Mouse (Mus musculus) midbrain, embryonic 15.5 days (tissue): ENCODE measurements around the gene Rnaseh1. TPM values are rescaled to one million over a fixed set of nuclear protein-coding genes. Genes with fewer than 3 reads are reported as not detected.

Experiments used
- ATAC-seq: fragments of 200-750 bp; cut with Nextera tagmentation; replicated peaks from 2 replicates; pipeline ENCODE4 v1.8.0; 2017; ENCODE audit warnings: moderate TSS enrichment
- H3K27ac ChIP-seq: fragments of 300-500 bp; sonication (generic); 2 replicates; pipeline ENCODE4 v1.5.1; 2015; ENCODE audit warnings: mild to moderate bottlenecking, inconsistent platforms
- H3K27me3 ChIP-seq: fragments of 300-500 bp; sonication (generic); replicated peaks from 2 replicates; pipeline ENCODE4 v1.6.1; 2015; ENCODE audit warnings: inconsistent platforms
- H3K36me3 ChIP-seq: fragments of 300-500 bp; sonication (generic); replicated peaks from 2 replicates; pipeline ENCODE4 v1.6.1; 2015; ENCODE audit warnings: inconsistent platforms
- H3K4me1 ChIP-seq: fragments of 300-500 bp; sonication (generic); 2 replicates; pipeline ENCODE4 v1.6.1; 2015; ENCODE audit warnings: inconsistent platforms
- H3K4me2 ChIP-seq: fragments of 300-500 bp; sonication (generic); 2 replicates; pipeline ENCODE4 v1.6.1; 2015; ENCODE audit warnings: inconsistent platforms, mild to moderate bottlenecking, moderate library complexity
- H3K4me3 ChIP-seq: fragments of 300-500 bp; sonication (generic); 2 replicates; pipeline ENCODE4 v1.5.1; 2015; ENCODE audit warnings: mild to moderate bottlenecking, inconsistent platforms
- H3K9ac ChIP-seq: fragments of 300-500 bp; sonication (generic); 2 replicates; pipeline ENCODE4 v1.6.1; 2015; ENCODE audit warnings: mild to moderate bottlenecking, inconsistent platforms
- H3K9me3 ChIP-seq: fragments of 300-500 bp; sonication (generic); 2 replicates; pipeline ENCODE4 v1.6.1; 2016; ENCODE audit warnings: inconsistent platforms
- WGBS: fragments of 180-500 bp; shearing (Covaris S2); methylation state at CpG from one replicate; pipeline ENCODE4 v1.1.7; 2015; ENCODE audit warnings: mixed read lengths; 5-methylcytosine and 5-hydroxymethylcytosine counted together
- polyA plus RNA-seq: library from polyadenylated mRNA; unstranded; fragments of >200 nt; fragmentation: Nextera tagmentation; extraction: Ambion mirVana; gene quantifications from 2 replicates; pipeline ENCODE4 v1.2.1, GENCODE M21; 2015

The Rnaseh1 gene
- polyA plus RNA-seq, result 24.1 and 27.2 TPM in 2 replicates

GRCm38 (mm10) chr12:28649141-28650110 is at the start of gene Rnaseh1:
Gene Rnaseh1, plus strand, starts transcription at chr12:28649602.
- peak within 1 kb of the TSS; percentile 79 for H3K4me3 ChIP-seq
- peak within 1 kb of the TSS; percentile 90 for H3K27ac ChIP-seq
- peaks cover 9% of the 10 kb centered on the region; the same call in 1 of the 2 replicates for H3K36me3 ChIP-seq
- H3K9ac ChIP-seq, result peak within 1 kb of the TSS; percentile 70
- peaks cover 15% of the 10 kb centered on the region for H3K4me1 ChIP-seq
- H3K27me3 ChIP-seq, result 0 out of 2 replicates have a peak, but pooled peaks cover 5% of the 10 kb centered on the region
- ATAC-seq, result peak; percentile 98
- H3K4me2 ChIP-seq, result peak within 1 kb of the TSS; percentile 60
- no peaks in the 10 kb centered on the region for H3K9me3 ChIP-seq
- 1% methylated on average over 52 of the region's 52 CpGs for WGBS

- Histone ChIP-seq H3K4me1 (peaks cover 16% of the 10 kb centered on the region), H3K4me2 (no peak overlapping the region)
These were observed 47.1 kb upstream of the Rnaseh1 start for GRCm38 (mm10) chr12:28602259-28602658.

GRCm38 (mm10) chr12:28603494-28603893 is 45.9 kb upstream of the Rnaseh1 start:
- ATAC-seq, result no peak
- no peak overlapping the region for H3K4me3 ChIP-seq
- no peak overlapping the region for H3K4me2 ChIP-seq
- H3K27ac ChIP-seq, result no peak overlapping the region
- no peaks in the 10 kb centered on the region for H3K9me3 ChIP-seq
- 53% methylated on average over 1 of the region's 1 CpGs for WGBS
- H3K4me1 ChIP-seq, result peaks cover 28% of the 10 kb centered on the region
- no peak overlapping the region for H3K9ac ChIP-seq
- H3K36me3 ChIP-seq, result no peaks in the 10 kb centered on the region
- H3K27me3 ChIP-seq, result no peaks in the 10 kb centered on the region

More at GRCm38 (mm10) chr12:28602259-28602658, 47.1 kb upstream of the Rnaseh1 start:
- H3K9me3 ChIP-seq, result no peaks in the 10 kb centered on the region
- H3K9ac ChIP-seq, result no peak overlapping the region
- no peak overlapping the region for H3K4me3 ChIP-seq
- H3K36me3 ChIP-seq, result no peaks in the 10 kb centered on the region
- H3K27ac ChIP-seq, result no peak overlapping the region
- H3K27me3 ChIP-seq, result no peaks in the 10 kb centered on the region
- ATAC-seq, result peak; percentile 31; the same call in 1 of the 2 replicates
- WGBS, result 20% methylated on average over 4 of the region's 4 CpGs

GRCm38 (mm10) chr12:28607546-28608305 is 41.7 kb upstream of the Rnaseh1 start:
- H3K36me3 ChIP-seq, result no peaks in the 10 kb centered on the region
- H3K4me2 ChIP-seq, result peak overlapping the region; percentile 47
- H3K27ac ChIP-seq, result peak overlapping the region; percentile 87
- ATAC-seq, result peak; percentile 88
- 21% methylated on average over 17 of the region's 17 CpGs for WGBS
- H3K4me3 ChIP-seq, result peak overlapping the region; percentile 18
- H3K4me1 ChIP-seq, result peaks cover 21% of the 10 kb centered on the region
- peak overlapping the region; percentile 17 for H3K9ac ChIP-seq
- no peaks in the 10 kb centered on the region for H3K27me3 ChIP-seq
- H3K9me3 ChIP-seq, result no peaks in the 10 kb centered on the region

- no peaks in the 10 kb centered on the region for H3K27me3 ChIP-seq
- no peak for ATAC-seq
- no peaks in the 10 kb centered on the region for H3K36me3 ChIP-seq
- no peak overlapping the region for H3K4me3 ChIP-seq
- no peak overlapping the region for H3K9ac ChIP-seq
- H3K4me2 ChIP-seq, result no peak overlapping the region
- WGBS, result 50% methylated on average over 6 of the region's 6 CpGs
- H3K9me3 ChIP-seq, result no peaks in the 10 kb centered on the region
- no peak overlapping the region for H3K27ac ChIP-seq
- peaks cover 15% of the 10 kb centered on the region for H3K4me1 ChIP-seq
These were observed 37.0 kb upstream of the Rnaseh1 start for GRCm38 (mm10) chr12:28612391-28612790.

- H3K36me3 ChIP-seq, result no peaks in the 10 kb centered on the region
- no peaks in the 10 kb centered on the region for H3K9me3 ChIP-seq
- H3K4me2 ChIP-seq, result no peak overlapping the region
- no peak for ATAC-seq
- no peaks in the 10 kb centered on the region for H3K4me1 ChIP-seq
- peak overlapping the region; percentile 12; the same call in 1 of the 2 replicates for H3K27ac ChIP-seq
- 70% methylated on average over 7 of the region's 7 CpGs for WGBS
- H3K27me3 ChIP-seq, result no peaks in the 10 kb centered on the region
- H3K9ac ChIP-seq, result no peak overlapping the region
- no peak overlapping the region for H3K4me3 ChIP-seq
These were observed 35.0 kb upstream of the Rnaseh1 start for GRCm38 (mm10) chr12:28614401-28614800.

GRCm38 (mm10) chr12:28617297-28617696 is 32.1 kb upstream of the Rnaseh1 start:
- H3K4me3 ChIP-seq, result no peak overlapping the region

GRCm38 (mm10) chr12:28621451-28622166 is 27.8 kb upstream of the Rnaseh1 start:
- 30% methylated on average over 7 of the region's 7 CpGs for WGBS
- Histone ChIP-seq H3K36me3 (no peaks in the 10 kb centered on the region), H3K27me3 (no peaks in the 10 kb centered on the region), H3K9me3 (no peaks in the 10 kb centered on the region), H3K9ac (no peak overlapping the region), H3K4me3 (no peak overlapping the region), H3K4me1 (no peaks in the 10 kb centered on the region; the same call in 1 of the 2 replicates), H3K27ac (no peak overlapping the region), H3K4me2 (no peak overlapping the region)
- no peak; the same call in 1 of the 2 replicates for ATAC-seq

More at GRCm38 (mm10) chr12:28617297-28617696, 32.1 kb upstream of the Rnaseh1 start:
- no peak overlapping the region for H3K4me2 ChIP-seq
- WGBS, result 79% methylated on average over 4 of the region's 4 CpGs
- no peaks in the 10 kb centered on the region for H3K27me3 ChIP-seq
- no peaks in the 10 kb centered on the region for H3K9me3 ChIP-seq
- no peak overlapping the region for H3K9ac ChIP-seq
- no peak overlapping the region for H3K27ac ChIP-seq
- no peak for ATAC-seq
- no peaks in the 10 kb centered on the region; the same call in 1 of the 2 replicates for H3K4me1 ChIP-seq
- no peaks in the 10 kb centered on the region for H3K36me3 ChIP-seq

- WGBS, result 52% methylated on average over 5 of the region's 5 CpGs
These were observed 27.3 kb upstream of the Rnaseh1 start for GRCm38 (mm10) chr12:28622167-28622532.

GRCm38 (mm10) chr12:28622641-28623040 is 26.8 kb upstream of the Rnaseh1 start:
- ATAC-seq, result no peak
- no peaks in the 10 kb centered on the region; the same call in 1 of the 2 replicates for H3K4me1 ChIP-seq
- no peaks in the 10 kb centered on the region for H3K9me3 ChIP-seq
- no peak overlapping the region for H3K27ac ChIP-seq
- WGBS, result 85% methylated on average over 1 of the region's 1 CpGs
- H3K4me3 ChIP-seq, result no peak overlapping the region
- H3K36me3 ChIP-seq, result no peaks in the 10 kb centered on the region
- H3K4me2 ChIP-seq, result no peak overlapping the region
- no peaks in the 10 kb centered on the region for H3K27me3 ChIP-seq
- no peak overlapping the region for H3K9ac ChIP-seq

More at GRCm38 (mm10) chr12:28622167-28622532, 27.3 kb upstream of the Rnaseh1 start:
- Histone ChIP-seq H3K9me3 (no peaks in the 10 kb centered on the region), H3K9ac (no peak overlapping the region), H3K4me3 (no peak overlapping the region), H3K27ac (no peak overlapping the region), H3K36me3 (no peaks in the 10 kb centered on the region), H3K4me2 (no peak overlapping the region), H3K4me1 (no peaks in the 10 kb centered on the region; the same call in 1 of the 2 replicates), H3K27me3 (no peaks in the 10 kb centered on the region)
- ATAC-seq, result no peak

GRCm38 (mm10) chr12:28623195-28623594 is 26.2 kb upstream of the Rnaseh1 start, which contains the start of gene Colec11:
Gene Colec11, minus strand, starts transcription at chr12:28623377.
- no peak within 1 kb of the TSS for H3K9ac ChIP-seq
- 68% methylated on average over 5 of the region's 5 CpGs for WGBS

More at GRCm38 (mm10) chr12:28623195-28623594, 26.2 kb upstream of the Rnaseh1 start, which contains the start of gene Colec11:
- ATAC-seq, result no peak
- Histone ChIP-seq H3K27me3 (no peaks in the 10 kb centered on the region), H3K36me3 (no peaks in the 10 kb centered on the region; the same call in 1 of the 2 replicates), H3K27ac (no peak within 1 kb of the TSS), H3K9me3 (no peaks in the 10 kb centered on the region), H3K4me2 (no peak within 1 kb of the TSS), H3K4me3 (no peak within 1 kb of the TSS), H3K4me1 (no peaks in the 10 kb centered on the region; the same call in 1 of the 2 replicates)
